Mouse (Mus musculus) hindbrain, postnatal 0 days (tissue): ENCODE measurements around the gene Knop1. TPM values are rescaled to one million over a fixed set of nuclear protein-coding genes. Genes with fewer than 3 reads are reported as not detected.

Source experiments
- ATAC-seq: fragments of 200-750 bp; cut with Nextera tagmentation; 2 replicates; pipeline ENCODE4 v1.8.0; 2017; ENCODE audit warnings: mild to moderate bottlenecking, moderate TSS enrichment, moderate library complexity
- DNase-seq: peaks from one replicate; pipeline ENCODE4 v3.0.0-alpha.2; 2015; ENCODE audit warnings: low spot score
- H3K27ac ChIP-seq: fragments of 300-500 bp; sonication (generic); 2 replicates; pipeline ENCODE4 v1.5.1; 2014; ENCODE audit warnings: mild to moderate bottlenecking
- H3K27me3 ChIP-seq: fragments of 300-500 bp; sonication (generic); 2 replicates; pipeline ENCODE4 v1.6.1; 2014; ENCODE audit warnings: low read length, mixed read lengths; ENCODE audit not compliant: insufficient read depth
- H3K36me3 ChIP-seq: fragments of 300-500 bp; sonication (generic); 2 replicates; pipeline ENCODE4 v1.6.1; 2014; ENCODE audit warnings: low read length, mixed read lengths; ENCODE audit not compliant: insufficient read depth
- H3K4me1 ChIP-seq: fragments of 300-500 bp; sonication (generic); 2 replicates; pipeline ENCODE4 v1.6.1; 2014; ENCODE audit warnings: antibody characterized with exemption, low read length, mixed read lengths; ENCODE audit not compliant: insufficient read depth
- H3K4me2 ChIP-seq: fragments of 300-500 bp; sonication (generic); 2 replicates; pipeline ENCODE4 v1.6.1; 2014; ENCODE audit warnings: low read depth, mild to moderate bottlenecking, low read length, moderate library complexity, mixed read lengths
- H3K4me3 ChIP-seq: fragments of 300-500 bp; sonication (generic); 2 replicates; pipeline ENCODE4 v1.5.1; 2014; ENCODE audit warnings: low read length
- H3K9ac ChIP-seq: fragments of 300-500 bp; sonication (generic); replicated peaks from 2 replicates; pipeline ENCODE4 v1.6.1; 2014; ENCODE audit warnings: mild to moderate bottlenecking, low read length, moderate library complexity, mixed read lengths
- H3K9me3 ChIP-seq: fragments of 300-500 bp; sonication (generic); 2 replicates; pipeline ENCODE4 v1.6.1; 2016; ENCODE audit warnings: low read length, mixed read lengths
- CTCF ChIP-seq: IDR thresholded peaks from 2 replicates; pipeline ENCODE4 v1.5.1; 2016; ENCODE audit warnings: antibody characterized with exemption, control low read depth, low read depth
- WGBS: fragments of 180-500 bp; shearing (Covaris S2); extraction: QIAGEN DNeasy Blood & Tissue Kit; methylation state at CpG from one replicate; pipeline ENCODE4 v1.1.7; 2014; 5-methylcytosine and 5-hydroxymethylcytosine counted together
- polyA plus RNA-seq: library from polyadenylated mRNA; unstranded; fragments of >200 nt; fragmentation: Nextera tagmentation; extraction: Ambion mirVana; gene quantifications from 2 replicates; pipeline ENCODE4 v1.2.1, GENCODE M21; 2015
- total RNA-seq: library from RNA; depleted of rRNA; stranded (reverse); fragments of >200 nt; gene quantifications from 2 replicates; pipeline ENCODE4 v1.2.3, GENCODE M21; 2014

The Knop1 gene
- total and polyA plus RNA-seq, 2 experiments from 2014 or later: 30.8 to 75.6 TPM

GRCm38 (mm10) chr7:118895469-118896450, 39.7 kb upstream of the Knop1 start:
- DNase-seq (no peak), ATAC-seq (peak; percentile 72)
- H3K9me3 ChIP-seq: no peaks in the 10 kb centered on the region
- H3K27ac ChIP-seq: peak overlapping the region; percentile 27
- H3K4me3 ChIP-seq: no peak overlapping the region
- no peak for TF ChIP-seq CTCF
- H3K4me1 ChIP-seq: no peaks in the 10 kb centered on the region
- no peak overlapping the region for H3K9ac ChIP-seq
- no peaks in the 10 kb centered on the region for H3K27me3 ChIP-seq
- H3K4me2 ChIP-seq: no peak overlapping the region
- no peaks in the 10 kb centered on the region for H3K36me3 ChIP-seq
- 31% methylated on average over 10 of the region's 10 CpGs for WGBS

- no peak for ATAC-seq
- Histone ChIP-seq H3K27ac (no peak overlapping the region), H3K4me1 (peaks cover 6% of the 10 kb centered on the region), H3K27me3 (no peaks in the 10 kb centered on the region), H3K4me3 (no peak overlapping the region), H3K36me3 (no peaks in the 10 kb centered on the region), H3K4me2 (no peak overlapping the region), H3K9me3 (no peaks in the 10 kb centered on the region), H3K9ac (no peak overlapping the region)
- 5% methylated on average over 3 of the region's 3 CpGs for WGBS
- peak; percentile 65 for DNase-seq
- TF ChIP-seq CTCF: no peak
These were observed 33.1 kb upstream of the Knop1 start for GRCm38 (mm10) chr7:118889046-118889680.

GRCm38 (mm10) chr7:118887303-118888055, 31.4 kb upstream of the Knop1 start:
- ATAC-seq: no peak
- no peak overlapping the region for H3K27ac ChIP-seq
- TF ChIP-seq CTCF: no peak
- 26% methylated on average over 6 of the region's 6 CpGs for WGBS
- no peak overlapping the region for H3K4me2 ChIP-seq
- DNase-seq: no peak
- no peak overlapping the region for H3K9ac ChIP-seq
- H3K36me3 ChIP-seq: no peaks in the 10 kb centered on the region
- H3K4me3 ChIP-seq: no peak overlapping the region
- peaks cover 6% of the 10 kb centered on the region for H3K4me1 ChIP-seq
- H3K9me3 ChIP-seq: no peaks in the 10 kb centered on the region
- no peaks in the 10 kb centered on the region for H3K27me3 ChIP-seq

- no peak for DNase-seq
These were observed 28.9 kb upstream of the Knop1 start for GRCm38 (mm10) chr7:118884969-118885368.

GRCm38 (mm10) chr7:118883957-118884356, 27.9 kb upstream of the Knop1 start:
- DNase-seq (no peak), ATAC-seq (no peak)
- Histone ChIP-seq H3K4me1 (peaks cover 6% of the 10 kb centered on the region), H3K27ac (no peak overlapping the region), H3K9me3 (no peaks in the 10 kb centered on the region), H3K4me3 (no peak overlapping the region), H3K36me3 (no peaks in the 10 kb centered on the region), H3K4me2 (no peak overlapping the region), H3K9ac (no peak overlapping the region), H3K27me3 (no peaks in the 10 kb centered on the region)
- TF ChIP-seq CTCF: no peak
- WGBS: 86% methylated on average over 4 of the region's 4 CpGs

More at GRCm38 (mm10) chr7:118884969-118885368, 28.9 kb upstream of the Knop1 start:
- Histone ChIP-seq H3K4me2 (no peak overlapping the region), H3K9ac (no peak overlapping the region), H3K4me3 (no peak overlapping the region), H3K27me3 (no peaks in the 10 kb centered on the region), H3K4me1 (peaks cover 6% of the 10 kb centered on the region), H3K27ac (no peak overlapping the region), H3K9me3 (no peaks in the 10 kb centered on the region), H3K36me3 (no peaks in the 10 kb centered on the region)
- ATAC-seq: no peak
- no peak for TF ChIP-seq CTCF
- WGBS: 57% methylated on average over 4 of the region's 4 CpGs

GRCm38 (mm10) chr7:118879466-118880029, 23.5 kb upstream of the Knop1 start:
- DNase-seq (no peak), ATAC-seq (0 out of 2 replicates have a peak, but pooled peaks have one; percentile 29)
- WGBS: 81% methylated on average over 3 of the region's 3 CpGs
- Histone ChIP-seq H3K36me3 (no peaks in the 10 kb centered on the region), H3K9ac (no peak overlapping the region), H3K4me2 (no peak overlapping the region), H3K4me3 (no peak overlapping the region), H3K9me3 (no peaks in the 10 kb centered on the region), H3K27me3 (no peaks in the 10 kb centered on the region), H3K27ac (no peak overlapping the region), H3K4me1 (no peaks in the 10 kb centered on the region)
- TF ChIP-seq CTCF: peak; percentile 53
